Mouse (Mus musculus) lung, adult 2 months (tissue): Measurements from ENCODE around the gene Hspb9.

ENCODE experiments used
- CTCF ChIP-seq: fragments of 200-500 bp; IDR thresholded peaks from 2 replicates; pipeline ENCODE4 v1.5.1; 2011; ENCODE audit warnings: mild to moderate bottlenecking, low read length, control low read depth; ENCODE audit not compliant: insufficient read depth
- POLR2A ChIP-seq: fragments of 200-500 bp; IDR thresholded peaks from 2 replicates; pipeline ENCODE4 v1.6.1; 2011; ENCODE audit warnings: low read depth, mild to moderate bottlenecking, control low read depth, low read length, borderline replicate concordance; ENCODE audit errors: extremely low read depth

DNA sequence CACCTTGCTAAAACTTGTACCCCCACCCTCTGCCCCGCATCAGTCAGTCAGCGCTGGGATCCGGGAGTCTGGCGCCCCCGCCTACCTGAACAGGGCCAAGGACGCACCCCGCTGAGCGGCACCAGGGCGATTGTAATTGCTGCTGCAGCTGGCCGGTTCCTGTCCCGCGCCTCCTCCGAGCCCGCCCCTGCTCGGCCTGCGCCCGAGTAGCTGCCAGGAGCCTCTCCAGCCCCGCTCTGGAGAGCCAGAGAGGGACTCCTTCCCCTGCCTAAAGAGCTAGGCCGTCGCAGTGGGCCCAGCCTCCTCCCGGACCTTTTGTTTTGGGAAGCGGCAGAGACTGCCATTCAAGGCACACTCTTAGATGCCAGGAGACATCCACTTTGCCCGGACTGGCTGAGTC is 40.5 kb upstream of the Hspb9 start:
- TF ChIP-seq CTCF (no peak), POLR2A (no peak)
